Mouse (Mus musculus) hindbrain, embryonic 11.5 days (tissue): ENCODE measurements around the gene 9430007A20Rik. TPM values are rescaled to one million over a fixed set of nuclear protein-coding genes. Genes with fewer than 3 reads are reported as not detected.

Experiments
- ATAC-seq: fragments of 200-750 bp; cut with Nextera tagmentation; 2 replicates; pipeline ENCODE4 v1.8.0; 2017; ENCODE audit warnings: mild to moderate bottlenecking, moderate TSS enrichment, moderate library complexity; ENCODE audit not compliant: low FRiP score
- DNase-seq: peaks from one replicate; pipeline ENCODE4 v3.0.0-alpha.2; 2015; ENCODE audit warnings: low spot score
- H3K27ac ChIP-seq: fragments of 300-500 bp; sonication (generic); 2 replicates; pipeline ENCODE4 v1.5.1; 2014; ENCODE audit warnings: mild to moderate bottlenecking, low read depth, low read length
- H3K27me3 ChIP-seq: fragments of 300-500 bp; sonication (generic); 2 replicates; pipeline ENCODE4 v1.6.1; 2014; ENCODE audit warnings: mild to moderate bottlenecking, low read length, moderate library complexity, mixed read lengths; ENCODE audit not compliant: control insufficient read depth, insufficient read depth
- H3K36me3 ChIP-seq: fragments of 300-500 bp; sonication (generic); 2 replicates; pipeline ENCODE4 v1.6.1; 2014; ENCODE audit warnings: mild to moderate bottlenecking, low read length, moderate library complexity, mixed read lengths; ENCODE audit not compliant: control insufficient read depth, insufficient read depth
- H3K4me1 ChIP-seq: fragments of 300-500 bp; sonication (generic); replicated peaks from 2 replicates; pipeline ENCODE4 v1.6.1; 2014; ENCODE audit warnings: low read length, mixed read lengths; ENCODE audit not compliant: control insufficient read depth, insufficient read depth
- H3K4me2 ChIP-seq: fragments of 300-500 bp; sonication (generic); replicated peaks from 2 replicates; pipeline ENCODE4 v1.6.1; 2014; ENCODE audit warnings: mild to moderate bottlenecking, low read depth, low read length
- H3K4me3 ChIP-seq: fragments of 300-500 bp; sonication (generic); 2 replicates; pipeline ENCODE4 v1.5.1; 2014; ENCODE audit warnings: low read depth, low read length
- H3K9ac ChIP-seq: fragments of 300-500 bp; sonication (generic); 2 replicates; pipeline ENCODE4 v1.6.1; 2014; ENCODE audit warnings: low read depth, low read length
- H3K9me3 ChIP-seq: fragments of 300-500 bp; sonication (generic); 2 replicates; pipeline ENCODE4 v1.6.1; 2016; ENCODE audit warnings: low read length; ENCODE audit not compliant: control insufficient read depth
- polyA plus RNA-seq: library from polyadenylated mRNA; unstranded; fragments of >200 nt; fragmentation: Nextera tagmentation; extraction: Ambion mirVana; gene quantifications from 2 replicates; pipeline ENCODE4 v1.2.1, GENCODE M21; 2014

Gene 9430007A20Rik
- polyA plus RNA-seq, 1 experiment from 2014 or later = not detected

DNA sequence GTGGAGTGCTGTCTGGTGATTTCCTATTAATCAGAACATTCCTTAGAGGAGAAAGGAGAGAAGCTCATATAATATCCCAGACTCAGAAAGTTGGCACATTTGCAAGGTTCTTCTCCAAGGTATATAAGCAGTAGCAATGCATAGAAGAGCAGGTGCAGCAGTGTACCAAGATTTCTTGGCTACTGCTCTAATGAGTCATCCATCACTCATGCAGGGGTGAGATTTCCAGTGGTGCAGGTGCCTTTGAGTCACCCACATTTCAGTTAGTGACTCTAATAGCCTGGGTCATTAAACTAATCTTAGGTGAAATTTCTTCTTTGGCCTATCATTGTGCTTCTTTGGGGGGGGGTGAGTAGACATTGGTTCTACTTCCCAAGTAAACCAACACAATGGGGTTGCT is 48.1 kb downstream of the 9430007A20Rik start:
- no peak for DNase-seq

More for the DNA sequence above, 48.1 kb downstream of the 9430007A20Rik start:
- Histone ChIP-seq H3K9ac (no peak overlapping the region), H3K4me2 (no peak overlapping the region), H3K27ac (no peak overlapping the region), H3K4me1 (no peaks in the 10 kb centered on the region), H3K36me3 (no peaks in the 10 kb centered on the region), H3K27me3 (no peaks in the 10 kb centered on the region), H3K4me3 (no peak overlapping the region), H3K9me3 (peaks cover 7% of the 10 kb centered on the region)
- ATAC-seq = no peak

Other genes with a start within 250 kb of the 9430007A20Rik start
- gene Pramel5, start 239.3 kb upstream of the 9430007A20Rik start, polyA plus RNA-seq = not detected in 2 replicates
- gene Gm13128, start 189.6 kb upstream of the 9430007A20Rik start, polyA plus RNA-seq = not detected in 2 replicates
- gene Gm13119, start 161.9 kb upstream of the 9430007A20Rik start, polyA plus RNA-seq = not detected in 2 replicates
- not detected in 2 replicates for gene Pramef20, start 141.9 kb upstream of the 9430007A20Rik start, polyA plus RNA-seq
- gene Pramef12, start 111.4 kb upstream of the 9430007A20Rik start, polyA plus RNA-seq = 0.12 TPM in 1 of 2 replicates, not detected in the other
- gene 1700012P22Rik, start 81.0 kb upstream of the 9430007A20Rik start, polyA plus RNA-seq = 0.21 and 0.29 TPM in 2 replicates
- gene Gm9944, start 66.5 kb upstream of the 9430007A20Rik start, polyA plus RNA-seq = not detected in 2 replicates
- not detected in 2 replicates for gene Aadacl3, start 56.1 kb upstream of the 9430007A20Rik start, polyA plus RNA-seq
- not detected in 2 replicates for gene Gm13124, start 45.3 kb downstream of the 9430007A20Rik start, polyA plus RNA-seq
- gene Aadacl4, start 93.9 kb downstream of the 9430007A20Rik start, polyA plus RNA-seq = not detected in 2 replicates
- gene Gm436, start 166.5 kb downstream of the 9430007A20Rik start, polyA plus RNA-seq = not detected in 2 replicates
- gene Gm13178, start 201.6 kb downstream of the 9430007A20Rik start, polyA plus RNA-seq = not detected in 2 replicates